Mouse (Mus musculus): Measurements from ENCODE around the gene Thrb. TPM values are rescaled to one million over a fixed set of nuclear protein-coding genes. Genes with fewer than 3 reads are reported as not detected.

Gene Thrb
- 1.5 and 1.9 TPM in 2 replicates for polyA plus RNA-seq (2016; fragmentation: Nextera tagmentation; extraction: Ambion mirVana)

- Histone ChIP-seq H3K4me2 (peak within 1 kb of the TSS; percentile 76), H3K4me1 (no peaks in the 10 kb centered on the region), H3K4me3 (peak within 1 kb of the TSS; percentile 58), H3K27me3 (replicated peaks) (peaks cover 53% of the 10 kb centered on the region), H3K27ac (no peak within 1 kb of the TSS), H3K36me3 (no peaks in the 10 kb centered on the region), H3K9ac (peak within 1 kb of the TSS; percentile 52), H3K9me3 (replicated peaks) (no peaks in the 10 kb centered on the region)
- WGBS (ENCODE audit: insufficient replicate concordance): under 1% methylated on average over 22 of the region's 23 CpGs
- peak; percentile 32 for ATAC-seq
Measured at GRCm38 (mm10) chr14:17659686-17660328, at the start of gene Thrb. Gene Thrb, plus strand, starts transcription at chr14:17660261.

GRCm38 (mm10) chr14:17621671-17622070 lies 38.4 kb upstream of the Thrb start:
- no peak overlapping the region for H3K27ac ChIP-seq
- 51% methylated on average over 3 of the region's 3 CpGs for WGBS (ENCODE audit: insufficient replicate concordance)
- no peak overlapping the region for H3K4me2 ChIP-seq
- H3K36me3 ChIP-seq: no peaks in the 10 kb centered on the region
- no peak overlapping the region for H3K4me3 ChIP-seq
- no peaks in the 10 kb centered on the region for H3K4me1 ChIP-seq
- no peak for ATAC-seq
- no peak overlapping the region for H3K9ac ChIP-seq
- H3K9me3 ChIP-seq (replicated peaks): no peaks in the 10 kb centered on the region
- no peaks in the 10 kb centered on the region for H3K27me3 ChIP-seq (replicated peaks)

GRCm38 (mm10) chr14:17623936-17624335 lies 36.1 kb upstream of the Thrb start:
- 47% methylated on average over 2 of the region's 2 CpGs for WGBS (ENCODE audit: insufficient replicate concordance)
- no peaks in the 10 kb centered on the region for H3K27me3 ChIP-seq (replicated peaks)
- no peaks in the 10 kb centered on the region for H3K4me1 ChIP-seq
- no peak overlapping the region for H3K27ac ChIP-seq
- no peaks in the 10 kb centered on the region for H3K36me3 ChIP-seq
- no peak for ATAC-seq
- H3K9ac ChIP-seq: no peak overlapping the region
- H3K9me3 ChIP-seq (replicated peaks): no peaks in the 10 kb centered on the region
- no peak overlapping the region for H3K4me3 ChIP-seq
- no peak overlapping the region for H3K4me2 ChIP-seq

- H3K9me3 ChIP-seq (replicated peaks): no peaks in the 10 kb centered on the region
- H3K27me3 ChIP-seq (replicated peaks): no peaks in the 10 kb centered on the region
- no peak for ATAC-seq
- no peak overlapping the region for H3K4me3 ChIP-seq
- no peak overlapping the region for H3K9ac ChIP-seq
- H3K4me2 ChIP-seq: no peak overlapping the region
- H3K36me3 ChIP-seq: no peaks in the 10 kb centered on the region
- no peak overlapping the region for H3K27ac ChIP-seq
- no peaks in the 10 kb centered on the region for H3K4me1 ChIP-seq
- WGBS (ENCODE audit: insufficient replicate concordance): 29% methylated on average over 5 of the region's 5 CpGs
Measured at GRCm38 (mm10) chr14:17629215-17629614, 30.8 kb upstream of the Thrb start.

- Histone ChIP-seq H3K4me1 (no peaks in the 10 kb centered on the region), H3K27ac (no peak overlapping the region), H3K4me3 (no peak overlapping the region), H3K4me2 (peak overlapping the region; percentile 46), H3K9ac (no peak overlapping the region), H3K36me3 (no peaks in the 10 kb centered on the region), H3K27me3 (replicated peaks) (no peaks in the 10 kb centered on the region), H3K9me3 (replicated peaks) (no peaks in the 10 kb centered on the region)
- WGBS (ENCODE audit: insufficient replicate concordance): 8% methylated on average over 19 of the region's 19 CpGs
- ATAC-seq: no peak
Measured at GRCm38 (mm10) chr14:17632887-17633522, 27.1 kb upstream of the Thrb start.

GRCm38 (mm10) chr14:17636971-17637370 lies 23.1 kb upstream of the Thrb start:
- no peaks in the 10 kb centered on the region for H3K27me3 ChIP-seq (replicated peaks)
- H3K4me3 ChIP-seq: no peak overlapping the region
- no peaks in the 10 kb centered on the region for H3K9me3 ChIP-seq (replicated peaks)
- H3K27ac ChIP-seq: no peak overlapping the region
- H3K4me2 ChIP-seq: no peak overlapping the region
- no peaks in the 10 kb centered on the region for H3K36me3 ChIP-seq
- no peak overlapping the region for H3K9ac ChIP-seq
- H3K4me1 ChIP-seq: no peaks in the 10 kb centered on the region
- 46% methylated on average over 3 of the region's 3 CpGs for WGBS (ENCODE audit: insufficient replicate concordance)
- no peak for ATAC-seq

GRCm38 (mm10) chr14:17641770-17642169 lies 18.3 kb upstream of the Thrb start:
- H3K27ac ChIP-seq: no peak overlapping the region
- no peaks in the 10 kb centered on the region for H3K36me3 ChIP-seq
- H3K4me3 ChIP-seq: no peak overlapping the region
- H3K4me2 ChIP-seq: no peak overlapping the region
- H3K9me3 ChIP-seq (replicated peaks): no peaks in the 10 kb centered on the region
- no peak overlapping the region for H3K9ac ChIP-seq
- WGBS (ENCODE audit: insufficient replicate concordance): 45% methylated on average over 3 of the region's 3 CpGs
- ATAC-seq: no peak
- H3K4me1 ChIP-seq: no peaks in the 10 kb centered on the region
- no peaks in the 10 kb centered on the region for H3K27me3 ChIP-seq (replicated peaks)

GRCm38 (mm10) chr14:17655084-17655483 lies 5.0 kb upstream of the Thrb start:
- no peaks in the 10 kb centered on the region for H3K9me3 ChIP-seq (replicated peaks)
- peaks cover 23% of the 10 kb centered on the region for H3K27me3 ChIP-seq (replicated peaks)
- H3K4me1 ChIP-seq: no peaks in the 10 kb centered on the region
- ATAC-seq: no peak
- no peak overlapping the region for H3K27ac ChIP-seq
- 63% methylated on average over 5 of the region's 5 CpGs for WGBS (ENCODE audit: insufficient replicate concordance)
- no peaks in the 10 kb centered on the region for H3K36me3 ChIP-seq
- no peak overlapping the region for H3K4me3 ChIP-seq
- no peak overlapping the region for H3K9ac ChIP-seq
- H3K4me2 ChIP-seq: no peak overlapping the region

GRCm38 (mm10) chr14:17659031-17659430 lies 1.0 kb upstream of the Thrb start:
- peak overlapping the region; percentile 31 for H3K4me3 ChIP-seq
- peaks cover 53% of the 10 kb centered on the region for H3K27me3 ChIP-seq (replicated peaks)
- no peaks in the 10 kb centered on the region for H3K36me3 ChIP-seq
- no peak overlapping the region for H3K9ac ChIP-seq
- ATAC-seq: no peak; the same call in 1 of the 2 replicates
- peak overlapping the region; percentile 76 for H3K4me2 ChIP-seq
- H3K4me1 ChIP-seq: no peaks in the 10 kb centered on the region
- WGBS (ENCODE audit: insufficient replicate concordance): under 1% methylated on average over 10 of the region's 10 CpGs
- H3K27ac ChIP-seq: no peak overlapping the region
- no peaks in the 10 kb centered on the region for H3K9me3 ChIP-seq (replicated peaks)

- no peaks in the 10 kb centered on the region for H3K36me3 ChIP-seq
- peak overlapping the region; percentile 58 for H3K4me3 ChIP-seq
- no peaks in the 10 kb centered on the region for H3K9me3 ChIP-seq (replicated peaks)
- peak overlapping the region; percentile 52 for H3K9ac ChIP-seq
- H3K27me3 ChIP-seq (replicated peaks): peaks cover 53% of the 10 kb centered on the region
- H3K4me2 ChIP-seq: peak overlapping the region; percentile 76
- no peaks in the 10 kb centered on the region for H3K4me1 ChIP-seq
- no peak overlapping the region for H3K27ac ChIP-seq
- ATAC-seq: peak; percentile 85
- WGBS (ENCODE audit: insufficient replicate concordance): 1% methylated on average over 82 of the region's 82 CpGs
Measured at GRCm38 (mm10) chr14:17660329-17661099, 453 bp downstream of the Thrb start.

- H3K36me3 ChIP-seq: no peaks in the 10 kb centered on the region
- no peak; the same call in 1 of the 2 replicates for ATAC-seq
- H3K4me1 ChIP-seq: no peaks in the 10 kb centered on the region
- peak overlapping the region; percentile 58 for H3K4me3 ChIP-seq
- H3K9me3 ChIP-seq (replicated peaks): no peaks in the 10 kb centered on the region
- H3K27ac ChIP-seq: no peak overlapping the region
- 1% methylated on average over 16 of the region's 16 CpGs for WGBS (ENCODE audit: insufficient replicate concordance)
- H3K27me3 ChIP-seq (replicated peaks): peaks cover 53% of the 10 kb centered on the region
- H3K9ac ChIP-seq: peak overlapping the region; percentile 35; the same call in 1 of the 2 replicates
- peak overlapping the region; percentile 76 for H3K4me2 ChIP-seq
Measured at GRCm38 (mm10) chr14:17661100-17661521, 1.1 kb downstream of the Thrb start.

- no peak overlapping the region for H3K4me3 ChIP-seq
- H3K27ac ChIP-seq: no peak overlapping the region
- 32% methylated on average over 5 of the region's 5 CpGs for WGBS (ENCODE audit: insufficient replicate concordance)
- no peaks in the 10 kb centered on the region for H3K4me1 ChIP-seq
- H3K9ac ChIP-seq: no peak overlapping the region
- no peak overlapping the region for H3K4me2 ChIP-seq
- ATAC-seq: no peak
- H3K9me3 ChIP-seq (replicated peaks): no peaks in the 10 kb centered on the region
- H3K36me3 ChIP-seq: no peaks in the 10 kb centered on the region
- peaks cover 53% of the 10 kb centered on the region for H3K27me3 ChIP-seq (replicated peaks)
Measured at GRCm38 (mm10) chr14:17662087-17662486, 2.0 kb downstream of the Thrb start.
